Mouse (Mus musculus) lung, adult 2 months (tissue): Measurements from ENCODE around the gene Capns1.

Experiments
- CTCF ChIP-seq: fragments of 200-500 bp; IDR thresholded peaks from 2 replicates; pipeline ENCODE4 v1.5.1; 2011; ENCODE audit warnings: mild to moderate bottlenecking, low read length, control low read depth; ENCODE audit not compliant: insufficient read depth
- POLR2A ChIP-seq: fragments of 200-500 bp; IDR thresholded peaks from 2 replicates; pipeline ENCODE4 v1.6.1; 2011; ENCODE audit warnings: low read depth, mild to moderate bottlenecking, control low read depth, low read length, borderline replicate concordance; ENCODE audit errors: extremely low read depth

DNA sequence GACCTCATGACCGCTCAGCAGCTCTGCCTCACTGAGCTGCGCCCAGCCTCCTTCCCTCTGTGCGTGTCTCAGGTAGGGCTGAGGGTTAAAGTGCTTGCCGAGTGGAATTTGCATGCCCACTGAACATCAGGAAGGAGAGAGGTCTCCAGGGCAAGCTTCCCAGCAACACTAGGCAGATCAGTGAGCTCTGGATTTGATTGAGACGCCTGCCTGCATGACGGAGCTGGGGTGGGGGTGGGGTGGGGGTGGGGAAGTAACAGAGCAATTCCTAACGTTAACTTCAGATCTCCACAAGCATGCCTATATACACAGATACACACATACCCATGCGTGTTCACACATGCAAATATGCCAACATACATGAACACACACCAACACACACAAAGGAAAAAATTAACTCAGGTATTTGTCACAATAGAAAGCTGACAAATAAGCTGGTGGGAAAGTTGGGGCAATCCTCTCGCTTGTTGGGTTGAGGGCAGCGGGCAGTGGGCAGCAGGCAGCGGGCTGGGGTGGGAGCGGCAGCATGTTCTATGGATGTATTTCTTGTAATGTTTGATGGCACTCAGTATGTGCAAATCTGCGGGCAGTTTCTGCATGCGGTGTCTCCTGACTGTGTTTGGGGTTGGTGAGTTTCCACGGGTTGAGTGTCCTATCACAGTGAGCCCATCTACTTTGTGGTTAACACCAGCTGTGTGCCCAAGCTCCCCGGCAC, 20.8 kb upstream of the Capns1 start:
- TF ChIP-seq CTCF (no peak), POLR2A (0 out of 2 replicates have a peak, but pooled peaks have one; percentile 5)
